9 mouse cellular contexts compared by ENCODE assay signal in genomic region chr2:106889297-106890000, GRCm38 (mm10).
DNase-seq lines count a peak whose midpoint lies in the region; ATAC-seq and TF ChIP-seq lines count a peak whose summit lies in the region.
"Had no signal": no experiment of that assay in that cellular context is flagged by ENCODE, and none has a peak within 500 bp of the region (broad histone marks: within the 10 kb centered on the region; RNA-seq: fewer than 3 reads in every experiment).

No protein-coding gene starts in this region.

- no peaks in the 10 kb centered on the region for H3K27me3 ChIP-seq in cerebellum, adult 2 months (ENCODE audit: control insufficient read depth, insufficient read depth, low read length)
- H3K27me3 ChIP-seq in heart, embryonic 16.5 days (ENCODE audit: control insufficient read depth, insufficient read depth, low read length) = no peaks in the 10 kb centered on the region
- no peaks in the 10 kb centered on the region for H3K27me3 ChIP-seq in limb, embryonic 14.5 days (ENCODE audit: control insufficient read depth, insufficient read depth, low read length)
- H3K27me3 ChIP-seq in stomach, postnatal 0 days (ENCODE audit: control insufficient read depth, insufficient read depth, low read length) = no peaks in the 10 kb centered on the region

- no peak overlapping the region for H3K27ac ChIP-seq in cerebellum, adult 2 months (ENCODE audit: insufficient read depth, low read length)
- H3K27ac ChIP-seq in heart, embryonic 16.5 days (ENCODE audit: low read length) = no peak overlapping the region
- 0 out of 2 replicates have a peak overlapping the region, but pooled peaks have one; percentile 27 for H3K27ac ChIP-seq in limb, embryonic 14.5 days (replicated peaks; ENCODE audit: low read depth, low read length)
- H3K27ac ChIP-seq in stomach, postnatal 0 days (replicated peaks) = no peak overlapping the region
- H3K27ac ChIP-seq: layer of hippocampus, adult 2 months had no signal

- no peak overlapping the region for H3K4me3 ChIP-seq in cerebellum, adult 2 months (replicated peaks; ENCODE audit: insufficient read depth, low read depth, low read length)
- no peak overlapping the region for H3K4me3 ChIP-seq in heart, embryonic 16.5 days (ENCODE audit: low read length)
- H3K4me3 ChIP-seq in limb, embryonic 14.5 days (replicated peaks; ENCODE audit: low read length) = no peak overlapping the region
- H3K4me3 ChIP-seq in stomach, postnatal 0 days (ENCODE audit: low read depth, low read length) = no peak overlapping the region
- H3K4me3 ChIP-seq: layer of hippocampus, adult 2 months had no signal

- no peaks in the 10 kb centered on the region for H3K4me1 ChIP-seq in cerebellum, adult 2 months (ENCODE audit: control insufficient read depth, insufficient read depth, low read length)
- H3K4me1 ChIP-seq in heart, embryonic 16.5 days (ENCODE audit: control insufficient read depth, insufficient read depth, low read length) = peaks cover 11% of the 10 kb centered on the region
- H3K4me1 ChIP-seq in limb, embryonic 14.5 days (ENCODE audit: control insufficient read depth, insufficient read depth, low read length) = peaks cover 14% of the 10 kb centered on the region
- H3K4me1 ChIP-seq in stomach, postnatal 0 days (replicated peaks; ENCODE audit: control insufficient read depth, insufficient read depth) = peaks cover 3% of the 10 kb centered on the region; the same call in 1 of the 2 replicates

- no peak for TF ChIP-seq CTCF in cerebellum, adult 2 months (IDR thresholded peaks at IDR 0.05; ENCODE audit: borderline replicate concordance, insufficient read depth, low read depth, low read length)
- no peak for TF ChIP-seq CTCF in stomach, postnatal 0 days (IDR thresholded peaks at IDR 0.05; ENCODE audit: low read depth)

- no peak overlapping the region for H3K9ac ChIP-seq in heart, embryonic 16.5 days (ENCODE audit: low read length)
- H3K9ac ChIP-seq in limb, embryonic 14.5 days (ENCODE audit: low read depth, low read length, severe bottlenecking) = no peak overlapping the region
- no peak overlapping the region for H3K9ac ChIP-seq in stomach, postnatal 0 days (ENCODE audit: low read length)

- DNase-seq in cerebellum, adult 2 months = peak; percentile 17 to 38
- no peak for DNase-seq in cerebellum, adult 9-11 months
- DNase-seq in ovary, postnatal 10 days (ENCODE audit: low spot score) = peak; percentile 10
- no peak for DNase-seq in ovary, adult 18-20 months (ENCODE audit: low spot score)
- DNase-seq in limb, embryonic 14.5 days (ENCODE audit: low spot score) = peak; percentile 91
- no peak for DNase-seq in stomach, postnatal 0 days (ENCODE audit: low spot score)

- no peak for TF ChIP-seq POLR2A in cerebellum, adult 2 months (IDR thresholded peaks at IDR 0.05; ENCODE audit: borderline replicate concordance, insufficient read depth, low read length)
- no peak for TF ChIP-seq POLR2A in limb, embryonic 14.5 days (IDR thresholded peaks at IDR 0.05; ENCODE audit: borderline replicate concordance, extremely low read depth, insufficient read depth, insufficient read length)

- peak overlapping the region; percentile 24 for H3K4me2 ChIP-seq in heart, embryonic 16.5 days (ENCODE audit: low read depth, low read length)
- H3K4me2 ChIP-seq in limb, embryonic 14.5 days (replicated peaks; ENCODE audit: low read depth, low read length, severe bottlenecking) = peak overlapping the region; percentile 27; the same call in 1 of the 2 replicates
- H3K4me2 ChIP-seq in stomach, postnatal 0 days (replicated peaks; ENCODE audit: low read depth) = no peak overlapping the region

- ATAC-seq in heart, embryonic 16.5 days (replicated peaks; ENCODE audit: extremely low read depth, insufficient read depth, low FRiP score) = peak; percentile 37; the same call in 1 of the 2 replicates
- peak; percentile 82 for ATAC-seq in limb, embryonic 14.5 days (ENCODE audit: low FRiP score, low read depth)
- no peak for ATAC-seq in stomach, postnatal 0 days (ENCODE audit: low FRiP score, low TSS enrichment)
- ATAC-seq in megakaryocyte progenitor cell, adult 5-6 weeks (replicated peaks; ENCODE audit: poor library complexity) = no peak

- H3K9me3 ChIP-seq in heart, embryonic 16.5 days (replicated peaks; ENCODE audit: control insufficient read depth, low read length) = no peaks in the 10 kb centered on the region
- H3K9me3 ChIP-seq in limb, embryonic 14.5 days (ENCODE audit: control insufficient read depth, low read length) = no peaks in the 10 kb centered on the region
- no peaks in the 10 kb centered on the region for H3K9me3 ChIP-seq in stomach, postnatal 0 days (ENCODE audit: control insufficient read depth, low read length)

- 6% methylated on average over 3 of the region's 3 CpGs for WGBS in cerebellum, adult 2 months
- 8% methylated on average over 3 of the region's 3 CpGs for WGBS in heart, embryonic 16.5 days
- 5% methylated on average over 3 of the region's 3 CpGs for WGBS in limb, embryonic 14.5 days
- 2% methylated on average over 3 of the region's 3 CpGs for WGBS in stomach, postnatal 0 days

- H3K36me3 ChIP-seq in heart, embryonic 16.5 days (ENCODE audit: control insufficient read depth, insufficient read depth) = no peaks in the 10 kb centered on the region
- H3K36me3 ChIP-seq in limb, embryonic 14.5 days (ENCODE audit: control insufficient read depth, insufficient read depth, low read length) = no peaks in the 10 kb centered on the region
- H3K36me3 ChIP-seq in stomach, postnatal 0 days (ENCODE audit: control insufficient read depth, insufficient read depth, low read length) = no peaks in the 10 kb centered on the region

- peak; percentile 25 for TF ChIP-seq EP300 in stomach, postnatal 0 days (optimal IDR thresholded peaks at IDR 0.05)

Comparison
In these comparisons a context has a peak if more than half of its experiments do, and no peak if none do; other contexts are left out.
1. DNase-seq: peak in cerebellum, adult 2 months (2 of 2), ovary, postnatal 10 days (single experiment) and limb, embryonic 14.5 days (single experiment); none in cerebellum, adult 9-11 months (single experiment), ovary, adult 18-20 months (single experiment) and stomach, postnatal 0 days (single experiment).
2. ATAC-seq: peak in heart, embryonic 16.5 days (single experiment) and limb, embryonic 14.5 days (single experiment); none in stomach, postnatal 0 days (single experiment) and megakaryocyte progenitor cell, adult 5-6 weeks (single experiment).